Mouse (Mus musculus) kidney, adult 8-10 months (tissue): ENCODE results near the gene Emb.
A peak's percentile ranks its signal among the peaks of the same experiment; 100 is the strongest.
"Not testable (repeated sequence)": the region's sequence is repeated elsewhere in the genome, so short reads cannot be mapped to it uniquely, and the experiment has no call there.

Experiments
- DNase-seq, 2 experiments: peaks; one replicate each; pipeline ENCODE4 v3.0.0; 2022

Gene Emb

GRCm38 (mm10) chr13:117208236-117208635, at the start of gene Emb:
TSS of gene Emb (plus strand) at chr13:117208536.
- DNase-seq: no peak

- no peak for DNase-seq
These were observed 44.4 kb upstream of the Emb start for GRCm38 (mm10) chr13:117163906-117164305.

- DNase-seq: no peak
These were observed 43.3 kb upstream of the Emb start for GRCm38 (mm10) chr13:117165071-117165470.

GRCm38 (mm10) chr13:117180912-117181311, 27.4 kb upstream of the Emb start:
- not testable (repeated sequence) for DNase-seq

- DNase-seq: no peak
These were observed 25.0 kb upstream of the Emb start for GRCm38 (mm10) chr13:117183288-117183687.

- no peak for DNase-seq
These were observed 23.0 kb upstream of the Emb start for GRCm38 (mm10) chr13:117185329-117185728.

GRCm38 (mm10) chr13:117192161-117192560, 16.2 kb upstream of the Emb start:
- DNase-seq: no peak

- DNase-seq: no peak
These were observed 14.8 kb upstream of the Emb start for GRCm38 (mm10) chr13:117193422-117193983.

- DNase-seq: no peak
These were observed 12.5 kb upstream of the Emb start for GRCm38 (mm10) chr13:117195569-117196495.

GRCm38 (mm10) chr13:117197666-117198065, 10.7 kb upstream of the Emb start:
- DNase-seq: no peak

GRCm38 (mm10) chr13:117198402-117199083, 9.8 kb upstream of the Emb start:
- peak; percentile 47 to 84 for DNase-seq

- no peak for DNase-seq
These were observed 5.4 kb upstream of the Emb start for GRCm38 (mm10) chr13:117202755-117203471.

GRCm38 (mm10) chr13:117204685-117205084, 3.7 kb upstream of the Emb start:
- DNase-seq: no peak

GRCm38 (mm10) chr13:117206066-117206465, 2.3 kb upstream of the Emb start:
- no peak for DNase-seq

GRCm38 (mm10) chr13:117211386-117211875, 3.1 kb downstream of the Emb start:
- no peak for DNase-seq

- DNase-seq: no peak
These were observed 7.1 kb downstream of the Emb start for GRCm38 (mm10) chr13:117215481-117215880.

- no peak for DNase-seq
These were observed 7.8 kb downstream of the Emb start for GRCm38 (mm10) chr13:117216126-117216525.

GRCm38 (mm10) chr13:117216752-117217363, 8.5 kb downstream of the Emb start:
- DNase-seq: no peak

GRCm38 (mm10) chr13:117217621-117218020, 9.3 kb downstream of the Emb start:
- no peak for DNase-seq

GRCm38 (mm10) chr13:117218092-117218491, 9.8 kb downstream of the Emb start:
- no peak for DNase-seq

- no peak for DNase-seq
These were observed 11.7 kb downstream of the Emb start for GRCm38 (mm10) chr13:117219871-117220500.
